Mouse (Mus musculus) limb, embryonic 12.5 days (tissue): ENCODE measurements at regions not wholly inside any gene's neighbourhood (a gene's known extent, or its start where the extent isn't known, plus 50 kb on each side); places are given as distances from the start of the nearest gene placed in this dataset.

Source experiments
- ATAC-seq: fragments of 200-750 bp; cut with Nextera tagmentation; 2 replicates; pipeline ENCODE4 v1.8.0; 2017; ENCODE audit warnings: low read depth, moderate TSS enrichment; ENCODE audit not compliant: insufficient number of reproducible peaks, insufficient read depth, low FRiP score, low TSS enrichment
- H3K27ac ChIP-seq: fragments of 300-500 bp; sonication (generic); 2 replicates; pipeline ENCODE4 v1.5.1; 2016; ENCODE audit warnings: mild to moderate bottlenecking, moderate library complexity
- H3K27me3 ChIP-seq: fragments of 300-500 bp; sonication (generic); 2 replicates; pipeline ENCODE4 v1.6.1; 2016; ENCODE audit warnings: mild to moderate bottlenecking, moderate library complexity
- H3K36me3 ChIP-seq: fragments of 300-500 bp; sonication (generic); 2 replicates; pipeline ENCODE4 v1.6.1; 2016; ENCODE audit warnings: mild to moderate bottlenecking, moderate library complexity
- H3K4me1 ChIP-seq: fragments of 300-500 bp; sonication (generic); replicated peaks from 2 replicates; pipeline ENCODE4 v1.6.1; 2016
- H3K4me2 ChIP-seq: fragments of 300-500 bp; sonication (generic); 2 replicates; pipeline ENCODE4 v1.6.1; 2016; ENCODE audit warnings: mild to moderate bottlenecking, moderate library complexity
- H3K4me3 ChIP-seq: fragments of 300-500 bp; sonication (generic); replicated peaks from 2 replicates; pipeline ENCODE4 v1.5.1; 2016; ENCODE audit warnings: mild to moderate bottlenecking
- H3K9ac ChIP-seq: fragments of 300-500 bp; sonication (generic); replicated peaks from 2 replicates; pipeline ENCODE4 v1.6.1; 2016; ENCODE audit warnings: mild to moderate bottlenecking, moderate library complexity
- H3K9me3 ChIP-seq: fragments of 300-500 bp; sonication (generic); 2 replicates; pipeline ENCODE4 v1.6.1; 2016; ENCODE audit warnings: mild to moderate bottlenecking, moderate library complexity
- WGBS: fragments of 180-500 bp; shearing (Covaris S2); methylation state at CpG from one replicate; pipeline ENCODE4 v1.1.7; 2016; 5-methylcytosine and 5-hydroxymethylcytosine counted together

- Histone ChIP-seq H3K27me3 (no peaks in the 10 kb centered on the region), H3K27ac (no peak overlapping the region), H3K9ac (no peak overlapping the region), H3K4me3 (no peak overlapping the region), H3K4me1 (no peaks in the 10 kb centered on the region), H3K9me3 (no peaks in the 10 kb centered on the region), H3K4me2 (no peak overlapping the region), H3K36me3 (no peaks in the 10 kb centered on the region)
- no peak for ATAC-seq
- 73% methylated on average over 2 of the region's 2 CpGs for WGBS
These were observed 224.0 kb upstream of the Pitrm1 start for GRCm38 (mm10) chr13:6323948-6324347.

GRCm38 (mm10) chr13:6330320-6330950, 217.5 kb upstream of the Pitrm1 start:
- Histone ChIP-seq H3K4me1 (no peaks in the 10 kb centered on the region), H3K4me3 (no peak overlapping the region), H3K4me2 (no peak overlapping the region), H3K27me3 (no peaks in the 10 kb centered on the region), H3K36me3 (no peaks in the 10 kb centered on the region), H3K9me3 (no peaks in the 10 kb centered on the region), H3K9ac (no peak overlapping the region), H3K27ac (no peak overlapping the region)
- WGBS: 87% methylated on average over 3 of the region's 3 CpGs
- ATAC-seq: no peak

GRCm38 (mm10) chr13:6340157-6340556, 207.8 kb upstream of the Pitrm1 start:
- H3K4me3 ChIP-seq: no peak overlapping the region
- no peak overlapping the region for H3K4me2 ChIP-seq
- no peak overlapping the region for H3K27ac ChIP-seq
- H3K36me3 ChIP-seq: no peaks in the 10 kb centered on the region
- H3K9ac ChIP-seq: no peak overlapping the region
- H3K4me1 ChIP-seq: no peaks in the 10 kb centered on the region
- no peak for ATAC-seq
- 77% methylated on average over 7 of the region's 7 CpGs for WGBS
- no peaks in the 10 kb centered on the region for H3K27me3 ChIP-seq
- H3K9me3 ChIP-seq: no peaks in the 10 kb centered on the region

- 58% methylated on average over 3 of the region's 3 CpGs for WGBS
- no peaks in the 10 kb centered on the region for H3K9me3 ChIP-seq
- no peak for ATAC-seq
- no peak overlapping the region for H3K9ac ChIP-seq
- H3K4me2 ChIP-seq: no peak overlapping the region
- H3K4me3 ChIP-seq: no peak overlapping the region
- no peaks in the 10 kb centered on the region for H3K4me1 ChIP-seq
- H3K36me3 ChIP-seq: no peaks in the 10 kb centered on the region
- H3K27ac ChIP-seq: no peak overlapping the region
- no peaks in the 10 kb centered on the region for H3K27me3 ChIP-seq
These were observed 206.7 kb upstream of the Pitrm1 start for GRCm38 (mm10) chr13:6341102-6341737.

GRCm38 (mm10) chr13:6365169-6365568, 182.8 kb upstream of the Pitrm1 start:
- Histone ChIP-seq H3K4me1 (no peaks in the 10 kb centered on the region), H3K4me2 (no peak overlapping the region), H3K36me3 (no peaks in the 10 kb centered on the region), H3K9ac (no peak overlapping the region), H3K27ac (no peak overlapping the region), H3K27me3 (no peaks in the 10 kb centered on the region), H3K4me3 (no peak overlapping the region), H3K9me3 (0 out of 2 replicates have a peak, but pooled peaks cover 4% of the 10 kb centered on the region)
- no peak for ATAC-seq
- 78% methylated on average over 4 of the region's 4 CpGs for WGBS

- WGBS: 89% methylated on average over 1 of the region's 1 CpGs
- Histone ChIP-seq H3K4me1 (no peaks in the 10 kb centered on the region), H3K36me3 (no peaks in the 10 kb centered on the region), H3K4me2 (no peak overlapping the region), H3K9ac (no peak overlapping the region), H3K9me3 (0 out of 2 replicates have a peak, but pooled peaks cover 4% of the 10 kb centered on the region), H3K27ac (no peak overlapping the region), H3K27me3 (no peaks in the 10 kb centered on the region), H3K4me3 (no peak overlapping the region)
- ATAC-seq: no peak
These were observed 180.3 kb upstream of the Pitrm1 start for GRCm38 (mm10) chr13:6367661-6368060.

- Histone ChIP-seq H3K4me3 (no peak overlapping the region), H3K9ac (no peak overlapping the region), H3K27ac (no peak overlapping the region), H3K36me3 (no peaks in the 10 kb centered on the region), H3K4me1 (no peaks in the 10 kb centered on the region), H3K9me3 (0 out of 2 replicates have a peak, but pooled peaks cover 3% of the 10 kb centered on the region), H3K27me3 (no peaks in the 10 kb centered on the region), H3K4me2 (no peak overlapping the region)
- no peak for ATAC-seq
- 78% methylated on average over 3 of the region's 3 CpGs for WGBS
These were observed 173.3 kb upstream of the Pitrm1 start for GRCm38 (mm10) chr13:6374570-6375173.

- ATAC-seq: no peak
- Histone ChIP-seq H3K9ac (no peak overlapping the region), H3K4me3 (no peak overlapping the region), H3K4me2 (no peak overlapping the region), H3K27ac (no peak overlapping the region), H3K9me3 (0 out of 2 replicates have a peak, but pooled peaks cover 3% of the 10 kb centered on the region), H3K36me3 (no peaks in the 10 kb centered on the region), H3K4me1 (no peaks in the 10 kb centered on the region), H3K27me3 (no peaks in the 10 kb centered on the region)
- WGBS: 95% methylated on average over 3 of the region's 3 CpGs
These were observed 170.0 kb upstream of the Pitrm1 start for GRCm38 (mm10) chr13:6377919-6378318.

GRCm38 (mm10) chr13:6395562-6396223, 152.3 kb upstream of the Pitrm1 start:
- Histone ChIP-seq H3K27me3 (no peaks in the 10 kb centered on the region), H3K9me3 (no peaks in the 10 kb centered on the region), H3K27ac (no peak overlapping the region), H3K4me1 (no peaks in the 10 kb centered on the region), H3K4me2 (no peak overlapping the region), H3K9ac (no peak overlapping the region), H3K36me3 (no peaks in the 10 kb centered on the region), H3K4me3 (no peak overlapping the region)
- 86% methylated on average over 4 of the region's 5 CpGs for WGBS
- no peak for ATAC-seq

- Histone ChIP-seq H3K36me3 (no peaks in the 10 kb centered on the region), H3K9me3 (no peaks in the 10 kb centered on the region), H3K9ac (no peak overlapping the region), H3K4me2 (no peak overlapping the region), H3K27me3 (no peaks in the 10 kb centered on the region), H3K4me3 (no peak overlapping the region), H3K27ac (no peak overlapping the region), H3K4me1 (no peaks in the 10 kb centered on the region)
- ATAC-seq: no peak
- 83% methylated on average over 1 of the region's 1 CpGs for WGBS
These were observed 150.3 kb upstream of the Pitrm1 start for GRCm38 (mm10) chr13:6397648-6398047.

GRCm38 (mm10) chr13:6431821-6432220, 116.1 kb upstream of the Pitrm1 start:
- 0 out of 2 replicates have a peak overlapping the region, but pooled peaks have one; percentile 7 for H3K27ac ChIP-seq
- H3K4me2 ChIP-seq: no peak overlapping the region
- no peak for ATAC-seq
- no peaks in the 10 kb centered on the region for H3K36me3 ChIP-seq
- H3K9ac ChIP-seq: no peak overlapping the region
- H3K4me3 ChIP-seq: no peak overlapping the region
- 40% methylated on average over 4 of the region's 4 CpGs for WGBS
- H3K27me3 ChIP-seq: no peaks in the 10 kb centered on the region
- peaks cover 5% of the 10 kb centered on the region; the same call in 1 of the 2 replicates for H3K4me1 ChIP-seq
- H3K9me3 ChIP-seq: no peaks in the 10 kb centered on the region
